8 mouse cellular contexts compared by ENCODE assay signal in genomic region chr16:35156306-35156695, GRCm38 (mm10). TPM values are rescaled to one million over a fixed set of nuclear protein-coding genes. Genes with fewer than 3 reads are reported as not detected.
DNase-seq lines count a peak whose midpoint lies in the region; ATAC-seq and TF ChIP-seq lines count a peak whose summit lies in the region.

No protein-coding gene starts in this region.

- H3K9me3 ChIP-seq in hindbrain, embryonic 10.5 days, result no peaks in the 10 kb centered on the region

- TF ChIP-seq CTCF in embryonic fibroblast, embryonic 13.5 days (IDR thresholded peaks at IDR 0.05; ENCODE audit: borderline replicate concordance, insufficient read depth, low read length), result 0 out of 2 replicates have a peak, but pooled peaks have one; percentile 33
- no peak for TF ChIP-seq CTCF in spleen, adult 2 months (IDR thresholded peaks at IDR 0.05; ENCODE audit: extremely low read depth, insufficient read depth, insufficient read length, insufficient replicate concordance)

- no peaks in the 10 kb centered on the region for H3K4me1 ChIP-seq in embryonic fibroblast, embryonic 13.5 days (ENCODE audit: control insufficient read depth, insufficient read depth, low read length)
- peaks cover 67% of the 10 kb centered on the region for H3K4me1 ChIP-seq in hindbrain, embryonic 10.5 days (replicated peaks)
- H3K4me1 ChIP-seq in spleen, adult 2 months (ENCODE audit: control insufficient read depth, insufficient read depth, insufficient read length), result peaks cover 6% of the 10 kb centered on the region; the same call in 1 of the 2 replicates

- H3K27ac ChIP-seq in embryonic fibroblast, embryonic 13.5 days (ENCODE audit: insufficient read depth, low read length), result no peak overlapping the region
- H3K27ac ChIP-seq in hindbrain, embryonic 10.5 days, result peak overlapping the region; percentile 86
- H3K27ac ChIP-seq in spleen, adult 2 months (ENCODE audit: insufficient read depth, low read length), result no peak overlapping the region

- peaks cover 77% of the 10 kb centered on the region for H3K27me3 ChIP-seq in hindbrain, embryonic 10.5 days (ENCODE audit: insufficient read depth, poor library complexity, severe bottlenecking)
- peaks cover 31% of the 10 kb centered on the region for H3K27me3 ChIP-seq in spleen, adult 2 months (ENCODE audit: control insufficient read depth, insufficient read depth, low read length)

- peak; percentile 57 for DNase-seq in ES-CJ7 (ENCODE audit: low read depth, low spot score)
- peak; percentile 66 for DNase-seq in adrenal gland, postnatal 25 days
- peak; percentile 57 for DNase-seq in hindbrain, embryonic 10.5 days (ENCODE audit: low spot score)
- DNase-seq in left cerebral cortex, postnatal 25 days (ENCODE audit: low spot score in 2 of 2), result peak; percentile 22 to 47
- no peak for DNase-seq in spleen, adult 2 months (ENCODE audit: low read depth in 1 of 2, low spot score in 2 of 2)

- peak; percentile 80 for ATAC-seq in megakaryocyte progenitor cell, adult 5-6 weeks (replicated peaks; ENCODE audit: poor library complexity)
- ATAC-seq in inflammation-experienced regulatory T-cells, adult 6 months, result no peak

- no peak for TF ChIP-seq POLR2A in embryonic fibroblast, embryonic 13.5 days (IDR thresholded peaks at IDR 0.05; ENCODE audit: low read depth, low read length)
- no peak for TF ChIP-seq POLR2A in spleen, adult 2 months (IDR thresholded peaks at IDR 0.05; ENCODE audit: low read depth, low read length)

- intact Hi-C loops in left cerebral cortex, postnatal 25 days (cut with DNase I), result loop anchor here (2.0 to 5.0 kb wide), 3 partner anchors 44 to 114 kb away; no protein-coding TSS in a partner anchor

- 3% methylated on average over 48 of the region's 48 CpGs for WGBS in hindbrain, embryonic 10.5 days
- 4% methylated on average over 44 of the region's 48 CpGs for WGBS in spleen, adult 2 months

- no peak overlapping the region for H3K4me3 ChIP-seq in embryonic fibroblast, embryonic 13.5 days (ENCODE audit: insufficient read depth, low read length)
- peak overlapping the region; percentile 77 for H3K4me3 ChIP-seq in hindbrain, embryonic 10.5 days
- peak overlapping the region; percentile 16; the same call in 1 of the 2 replicates for H3K4me3 ChIP-seq in spleen, adult 2 months (ENCODE audit: extremely low read depth, insufficient read depth, insufficient read length)

- H3K36me3 ChIP-seq in hindbrain, embryonic 10.5 days, result no peaks in the 10 kb centered on the region
- H3K36me3 ChIP-seq in spleen, adult 2 months (ENCODE audit: control insufficient read depth, insufficient read depth, low read length), result no peaks in the 10 kb centered on the region

RNA-seq across cellular contexts. Expression of gene Adcy5, which starts 1.6 kb away (rescaled TPM):
- total RNA-seq in adrenal gland, postnatal 25 days (2021), result 4.6 and 7.2 TPM in 2 replicates
- 1.3 and 2.4 TPM in 2 replicates for polyA plus RNA-seq in embryonic fibroblast, embryonic 13.5 days (2011; ENCODE audit: insufficient read length, low read depth, missing spikeins)
- 0.80 and 1.9 TPM in 2 replicates for polyA plus RNA-seq in hindbrain, embryonic 10.5 days (2016; fragmentation: Nextera tagmentation; extraction: Ambion mirVana)
- 100 to 1,000 TPM in 1 of 2 experiments, 10 to 100 TPM in 1; 96.4 to 179 TPM for total RNA-seq in left cerebral cortex, postnatal 25 days (2021)
- total RNA-seq in megakaryocyte progenitor cell, adult 5-6 weeks (2015), result not detected in 2 replicates
- not detected in 2 replicates for total RNA-seq in megakaryocyte progenitor cell, adult 5-6 weeks (2017)
- 6.8 and 8.0 TPM in 2 replicates for polyA plus RNA-seq in spleen, adult 2 months (2012; rRNA removed)
- under 1 TPM; 0.04 to 0.33 (median 0.10) TPM for polyA plus RNA-seq in inflammation-experienced regulatory T-cells, adult 6 months (2017; shearing (Covaris generic))

Comparison
In these comparisons a context has a peak if more than half of its experiments do, and no peak if none do; other contexts are left out.
1. DNase-seq: peak in ES-CJ7 (single experiment), adrenal gland, postnatal 25 days (single experiment), hindbrain, embryonic 10.5 days (single experiment) and left cerebral cortex, postnatal 25 days (2 of 2); none in spleen, adult 2 months (0 of 2).